Mouse (Mus musculus): Measurements from ENCODE around the gene Hivep2. TPM values are rescaled to one million over a fixed set of nuclear protein-coding genes. Genes with fewer than 3 reads are reported as not detected.
A peak's percentile ranks its signal among the peaks of the same experiment; 100 is the strongest.

Hivep2 gene
- polyA plus RNA-seq, 1 experiment from 2014 or later: 8.9 TPM

DNA sequence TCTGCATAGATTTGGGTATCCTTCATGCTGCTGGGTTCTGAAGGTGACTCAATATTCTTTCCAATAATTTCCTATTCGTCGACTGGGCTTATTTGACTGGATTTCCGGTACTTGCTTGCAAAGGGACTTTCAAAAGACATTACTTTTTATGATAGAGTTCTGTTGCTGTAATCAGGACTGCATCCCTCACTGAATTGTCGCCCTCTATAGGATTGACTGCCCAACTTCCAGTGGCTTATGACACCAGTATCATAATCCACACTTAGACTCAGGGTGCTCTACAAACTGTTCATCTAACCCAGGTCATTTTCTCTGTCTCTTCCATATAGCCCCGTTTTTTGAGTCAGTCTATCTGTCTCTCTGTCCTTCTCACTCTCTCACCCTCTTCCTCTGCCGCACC, 231.4 kb downstream of the Hivep2 start:
- WGBS: 72% methylated on average over 6 of the region's 6 CpGs
- Histone ChIP-seq H3K9me3 (ENCODE audit: control insufficient read depth, low read length) (no peaks in the 10 kb centered on the region), H3K27ac (ENCODE audit: low read depth, low read length) (no peak overlapping the region), H3K4me1 (replicated peaks; ENCODE audit: control insufficient read depth, insufficient read depth, low read length) (no peaks in the 10 kb centered on the region), H3K4me2 (replicated peaks; ENCODE audit: low read depth, low read length) (no peak overlapping the region), H3K27me3 (ENCODE audit: control insufficient read depth, insufficient read depth, low read length) (no peaks in the 10 kb centered on the region), H3K36me3 (ENCODE audit: control insufficient read depth, insufficient read depth, low read length) (no peaks in the 10 kb centered on the region), H3K4me3 (ENCODE audit: low read depth, low read length) (no peak overlapping the region), H3K9ac (ENCODE audit: low read depth, low read length) (no peak overlapping the region)
- DNase-seq (ENCODE audit: low spot score) (no peak), ATAC-seq (ENCODE audit: low FRiP score) (no peak)

- no peak for ATAC-seq (ENCODE audit: low FRiP score)
- H3K27ac ChIP-seq (ENCODE audit: low read depth, low read length): no peak overlapping the region
Observed at GRCm38 (mm10) chr10:14199332-14199731, 233.5 kb downstream of the Hivep2 start.

GRCm38 (mm10) chr10:14200310-14200709, 234.4 kb downstream of the Hivep2 start:
- DNase-seq (ENCODE audit: low spot score) (peak; percentile 71), ATAC-seq (ENCODE audit: low FRiP score) (0 out of 2 replicates have a peak, but pooled peaks have one; percentile 53)
- H3K27ac ChIP-seq (ENCODE audit: low read depth, low read length): no peak overlapping the region
- no peaks in the 10 kb centered on the region for H3K36me3 ChIP-seq (ENCODE audit: control insufficient read depth, insufficient read depth, low read length)
- H3K9ac ChIP-seq (ENCODE audit: low read depth, low read length): no peak overlapping the region
- H3K4me3 ChIP-seq (ENCODE audit: low read depth, low read length): no peak overlapping the region
- no peaks in the 10 kb centered on the region for H3K4me1 ChIP-seq (replicated peaks; ENCODE audit: control insufficient read depth, insufficient read depth, low read length)
- H3K9me3 ChIP-seq (ENCODE audit: control insufficient read depth, low read length): no peaks in the 10 kb centered on the region
- no peak overlapping the region for H3K4me2 ChIP-seq (replicated peaks; ENCODE audit: low read depth, low read length)
- 5% methylated on average over 2 of the region's 2 CpGs for WGBS
- H3K27me3 ChIP-seq (ENCODE audit: control insufficient read depth, insufficient read depth, low read length): no peaks in the 10 kb centered on the region

More at GRCm38 (mm10) chr10:14199332-14199731, 233.5 kb downstream of the Hivep2 start:
- no peaks in the 10 kb centered on the region for H3K9me3 ChIP-seq (ENCODE audit: control insufficient read depth, low read length)
- no peak for DNase-seq (ENCODE audit: low spot score)
- no peaks in the 10 kb centered on the region for H3K36me3 ChIP-seq (ENCODE audit: control insufficient read depth, insufficient read depth, low read length)
- H3K4me3 ChIP-seq (ENCODE audit: low read depth, low read length): no peak overlapping the region
- no peak overlapping the region for H3K4me2 ChIP-seq (replicated peaks; ENCODE audit: low read depth, low read length)
- no peak overlapping the region for H3K9ac ChIP-seq (ENCODE audit: low read depth, low read length)
- no peaks in the 10 kb centered on the region for H3K27me3 ChIP-seq (ENCODE audit: control insufficient read depth, insufficient read depth, low read length)
- WGBS: 84% methylated on average over 7 of the region's 7 CpGs
- no peaks in the 10 kb centered on the region for H3K4me1 ChIP-seq (replicated peaks; ENCODE audit: control insufficient read depth, insufficient read depth, low read length)

Other genes with a start within 250 kb of the Hivep2 start
- 37.5 and 38.5 TPM in 2 replicates for gene Aig1, start 97.1 kb upstream of the Hivep2 start, polyA plus RNA-seq (2014; fragmentation: Nextera tagmentation; extraction: Ambion mirVana)

Measured in hindbrain, embryonic 11.5 days (tissue).